Mouse (Mus musculus) megakaryocyte, embryonic 14.5 days (primary cell): ENCODE data around the gene Nfib.

ENCODE experiments used
- FLI1 ChIP-seq: IDR thresholded peaks from 2 replicates; pipeline ENCODE4 v1.6.1; 2012; ENCODE audit warnings: low read length, inconsistent platforms, mixed read lengths
- GATA1 ChIP-seq: IDR thresholded peaks from 3 replicates; pipeline ENCODE4 v1.6.1; 2012; ENCODE audit warnings: mixed read lengths, low read length, inconsistent platforms, borderline replicate concordance

- TF ChIP-seq GATA1 (no peak), FLI1 (no peak)
Observed at GRCm38 (mm10) chr4:82369011-82369776, 336.4 kb downstream of the Nfib start.
